Mouse (Mus musculus): Measurements from ENCODE around the gene Mif4gd. TPM values are rescaled to one million over a fixed set of nuclear protein-coding genes. Genes with fewer than 3 reads are reported as not detected.

Gene Mif4gd
- total RNA-seq, 4 experiments from 2014 or later, result 101 to 135 (median 121) TPM

DNA sequence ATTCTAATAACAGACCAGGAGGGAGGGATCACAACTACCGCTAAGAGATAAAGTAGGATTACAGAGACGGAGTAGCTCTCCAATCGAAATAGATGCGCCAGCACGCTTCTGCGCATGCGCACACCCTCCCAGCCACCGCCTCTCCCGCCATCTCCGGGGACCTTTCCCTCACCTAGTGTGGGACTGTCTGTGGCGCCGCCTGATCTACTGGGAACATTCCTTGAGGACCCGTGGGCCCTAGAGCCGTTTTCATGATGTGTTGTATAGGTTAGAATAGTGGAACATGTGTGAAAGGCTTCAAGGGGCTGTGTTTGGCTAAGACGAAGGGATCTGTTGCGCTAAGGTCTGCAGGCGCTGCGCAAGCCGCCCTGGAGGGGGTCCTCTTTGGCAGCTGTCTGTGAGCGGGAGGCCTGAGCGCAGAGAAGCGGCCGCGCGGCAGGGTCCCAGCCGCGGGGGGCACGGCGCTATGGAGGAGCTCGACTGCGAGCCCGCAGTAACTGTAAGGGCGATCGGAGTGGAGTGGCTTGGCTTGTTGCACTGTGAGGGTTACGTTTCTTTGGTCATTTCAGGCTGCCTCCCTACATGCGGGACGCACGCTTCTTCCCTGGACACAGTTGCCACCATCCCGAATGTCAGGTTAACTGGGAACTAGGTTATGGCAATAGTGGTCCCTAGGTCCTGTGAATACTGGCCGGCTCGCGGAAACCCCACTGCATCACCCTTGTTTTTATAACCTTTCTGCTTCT lies 48.5 kb downstream of the Mif4gd start, which contains the start of gene Nup85:
Gene Nup85 (plus strand): TSS at position 371 of the 746 bp plus-strand sequence.
- peak; percentile 94 for DNase-seq

DNA sequence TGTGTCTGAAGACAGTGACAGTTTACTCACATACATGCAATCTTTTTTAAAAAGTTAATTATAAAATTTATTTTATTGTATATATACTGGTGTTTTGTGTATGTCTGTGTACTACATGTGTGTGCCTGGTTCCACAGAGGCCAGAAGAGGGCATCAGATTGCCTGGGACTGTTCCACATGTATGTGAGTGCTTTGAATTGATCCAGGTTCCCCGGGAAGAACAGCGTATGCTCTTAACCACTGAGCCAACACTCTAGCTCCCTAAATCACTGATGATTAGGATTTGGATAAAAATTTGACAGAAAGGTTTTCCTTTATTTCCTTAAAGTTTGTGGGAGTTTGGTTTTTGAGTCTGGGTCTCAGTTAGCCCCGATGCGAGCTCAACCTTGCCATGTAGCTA lies 49.4 kb downstream of the Mif4gd start:
- no peak for DNase-seq

Other genes starting within 250 kb of the Mif4gd start
- gene Hid1, start 245.2 kb downstream of the Mif4gd start, total RNA-seq (2022), result 10 to 100 TPM; 17.7 to 46.8 (median 42.6) TPM
- 100 to 1,000 TPM in 1 of 4 experiments, 10 to 100 TPM in 3; 60.6 to 118 (median 71.9) TPM for gene Cdr2l, start 231.1 kb downstream of the Mif4gd start, total RNA-seq (2022)
- 100 to 1,000 TPM; 157 to 179 (median 160) TPM for gene Mrpl58, start 209.2 kb downstream of the Mif4gd start, total RNA-seq (2022)
- gene Atp5h, start 193.0 kb downstream of the Mif4gd start, total RNA-seq (2022), result 100 to 1,000 TPM; 440 to 566 (median 519) TPM
- gene Kctd2, start 192.8 kb downstream of the Mif4gd start, total RNA-seq (2022), result 10 to 100 TPM; 53.5 to 97.0 (median 65.5) TPM
- gene Trim80, start 172.4 kb downstream of the Mif4gd start, total RNA-seq (2022), result not detected
- gene Slc16a5, start 150.5 kb downstream of the Mif4gd start, total RNA-seq (2022), result under 1 TPM in 1 of 4 experiments, not detected in 3; 0.21 TPM
- gene Armc7, start 137.3 kb downstream of the Mif4gd start, total RNA-seq (2022), result 10 to 100 TPM in 3 of 4 experiments, 1 to 10 TPM in 1; 8.6 to 11.7 (median 11.2) TPM
- 100 to 1,000 TPM; 119 to 222 (median 142) TPM for gene Nt5c, start 121.1 kb downstream of the Mif4gd start, total RNA-seq (2022)
- gene Jpt1, start 98.6 kb downstream of the Mif4gd start, total RNA-seq (2022), result 100 to 1,000 TPM in 1 of 4 experiments, 10 to 100 TPM in 3; 86.2 to 109 (median 94.4) TPM
- 100 to 1,000 TPM; 220 to 285 (median 257) TPM for gene Sumo2, start 76.7 kb downstream of the Mif4gd start, total RNA-seq (2022)
- gene Nup85, start 48.5 kb downstream of the Mif4gd start, total RNA-seq (2022), result 10 to 100 TPM; 46.5 to 61.0 (median 53.9) TPM
- 100 to 1,000 TPM in 1 of 4 experiments, 10 to 100 TPM in 3; 82.0 to 110 (median 92.1) TPM for gene Mrps7, start 9.0 kb downstream of the Mif4gd start, total RNA-seq (2022)
- gene Gga3, start 8.9 kb downstream of the Mif4gd start, total RNA-seq (2022), result 10 to 100 TPM; 20.3 to 52.7 (median 37.8) TPM
- 10 to 100 TPM; 59.5 to 94.1 (median 91.2) TPM for gene Slc25a19, start 15.3 kb upstream of the Mif4gd start, total RNA-seq (2022)
- 100 to 1,000 TPM; 136 to 165 (median 160) TPM for gene Grb2, start 95.6 kb upstream of the Mif4gd start, total RNA-seq (2022)
- gene Tmem94, start 152.5 kb upstream of the Mif4gd start, total RNA-seq (2022), result 100 to 1,000 TPM in 2 of 4 experiments, 10 to 100 TPM in 2; 83.2 to 102 (median 95.5) TPM
- gene Caskin2, start 200.7 kb upstream of the Mif4gd start, total RNA-seq (2022), result 10 to 100 TPM; 60.6 to 97.3 (median 78.2) TPM
- 10 to 100 TPM; 20.0 to 32.2 (median 25.4) TPM for gene Tsen54, start 201.8 kb upstream of the Mif4gd start, total RNA-seq (2022)
- 10 to 100 TPM; 10.5 to 13.4 (median 11.5) TPM for gene Llgl2, start 211.1 kb upstream of the Mif4gd start, total RNA-seq (2022)
- 1 to 10 TPM in 1 of 4 experiments, under 1 TPM in 2, not detected in 1; 0.09 to 1.1 (median 0.32) TPM for gene Myo15b, start 245.4 kb upstream of the Mif4gd start, total RNA-seq (2022)